Mouse (Mus musculus) brain, embryonic 14.5 days (tissue): ENCODE measurements around the gene H2-Q1.

Experiments used
- CTCF ChIP-seq: fragments of 200-500 bp; IDR thresholded peaks from 2 replicates; pipeline ENCODE4 v1.5.1; 2012; ENCODE audit warnings: inconsistent platforms, mild to moderate bottlenecking, moderate library complexity, borderline replicate concordance; ENCODE audit not compliant: insufficient read depth, insufficient read length; ENCODE audit errors: extremely low read depth
- POLR2A ChIP-seq: fragments of 200-500 bp; IDR thresholded peaks from 2 replicates; pipeline ENCODE4 v1.6.1; 2012; ENCODE audit warnings: mild to moderate bottlenecking, inconsistent platforms, borderline replicate concordance; ENCODE audit not compliant: poor library complexity, insufficient read depth, insufficient read length, severe bottlenecking; ENCODE audit errors: extremely low read depth

DNA sequence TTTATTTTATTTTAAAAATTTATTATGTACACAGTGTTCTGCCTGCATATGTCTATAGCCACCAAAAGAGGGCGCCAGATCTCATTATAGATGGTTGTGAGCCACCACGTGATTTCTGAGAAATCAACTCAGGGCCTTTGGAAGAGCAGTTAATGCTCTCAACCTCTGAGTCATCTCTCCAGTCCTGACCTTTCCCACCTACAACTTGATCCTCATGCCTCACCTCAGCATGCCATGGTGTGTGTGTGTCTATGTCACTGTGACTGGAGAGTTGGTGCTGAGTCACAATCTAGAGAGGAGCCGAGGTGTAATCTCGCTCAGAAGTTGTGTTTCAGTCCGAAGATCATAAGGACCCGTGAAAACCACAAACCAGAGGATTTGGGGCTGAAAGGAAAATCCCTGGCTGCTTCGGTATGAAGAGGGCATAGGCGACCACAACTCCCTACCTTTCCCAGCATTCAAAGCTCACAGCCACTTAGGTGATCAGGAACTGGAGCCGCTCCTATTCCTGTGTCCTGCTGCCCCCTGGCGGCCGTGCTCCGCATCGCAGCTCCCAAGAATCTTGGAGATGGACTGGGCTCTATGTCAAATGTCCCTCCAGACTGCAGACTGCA, 18.5 kb upstream of the H2-Q1 start:
- TF ChIP-seq CTCF: peak; percentile 92
- no peak for TF ChIP-seq POLR2A
